Mouse (Mus musculus): ENCODE measurements at regions not wholly inside any gene's neighbourhood (a gene's known extent, or its start where the extent isn't known, plus 50 kb on each side); places are given as distances from the start of the nearest gene placed in this dataset.

- TF ChIP-seq CTCF (conservative IDR thresholded peaks at IDR 0.05; ENCODE audit: insufficient read depth, insufficient read length, low read depth, low read length): no peak
- TF ChIP-seq POLR2A (IDR thresholded peaks at IDR 0.05; ENCODE audit: low read depth, low read length): no peak
Measured at GRCm38 (mm10) chr11:10105077-10105476, 913.3 kb downstream of the Abca13 start.

Measured in kidney, adult 2 months (tissue).